Mouse (Mus musculus) hematopoietic stem cell, adult 5-6 weeks (primary cell): ENCODE measurements around the gene Dvl1. TPM values are rescaled to one million over a fixed set of nuclear protein-coding genes. Genes with fewer than 3 reads are reported as not detected.

Experiments
- ATAC-seq, 2 experiments: fragments of 125-278 bp in 1 of 2; replicated peaks in 1 of 2; 2 replicates each; pipeline ENCODE4 v1.8.0; 2016 to 2017; ENCODE audit warnings: inconsistent platforms in 2 of 2, mild to moderate bottlenecking in 2 of 2, moderate number of reproducible peaks in 2 of 2, low read depth in 1 of 2, moderate TSS enrichment in 1 of 2; ENCODE audit not compliant: low FRiP score in 2 of 2, poor library complexity in 2 of 2, severe bottlenecking in 2 of 2, insufficient read depth in 1 of 2, low TSS enrichment in 1 of 2
- total RNA-seq: library from RNA; stranded (forward); fragments of 172-1452, 232-1000 nt; gene quantifications from 2 replicates; pipeline ENCODE4 v1.2.3, GENCODE M21; 2017

Dvl1 gene
- total RNA-seq, 1 experiment from 2014 or later = 21.0 TPM

DNA sequence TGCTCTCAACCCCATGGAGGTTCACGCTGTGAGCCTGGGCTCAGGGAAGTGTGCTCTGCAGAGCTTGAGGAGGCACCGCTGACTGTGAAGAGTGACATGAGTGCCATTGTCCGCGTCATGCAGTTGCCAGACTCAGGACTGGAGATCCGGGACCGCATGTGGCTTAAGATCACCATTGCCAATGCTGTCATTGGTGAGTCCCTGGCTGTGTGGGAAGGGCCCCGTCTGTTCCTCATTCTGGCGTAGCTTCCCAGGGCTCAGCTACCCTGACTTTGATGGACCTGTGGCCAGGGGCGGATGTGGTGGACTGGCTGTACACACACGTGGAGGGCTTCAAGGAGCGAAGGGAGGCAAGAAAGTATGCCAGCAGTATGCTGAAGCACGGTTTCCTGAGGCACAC lies 8.9 kb downstream of the Dvl1 start:
- 0 out of 4 replicates have a peak, but pooled peaks of 1 of the 2 experiments have one; percentile 11 for ATAC-seq

DNA sequence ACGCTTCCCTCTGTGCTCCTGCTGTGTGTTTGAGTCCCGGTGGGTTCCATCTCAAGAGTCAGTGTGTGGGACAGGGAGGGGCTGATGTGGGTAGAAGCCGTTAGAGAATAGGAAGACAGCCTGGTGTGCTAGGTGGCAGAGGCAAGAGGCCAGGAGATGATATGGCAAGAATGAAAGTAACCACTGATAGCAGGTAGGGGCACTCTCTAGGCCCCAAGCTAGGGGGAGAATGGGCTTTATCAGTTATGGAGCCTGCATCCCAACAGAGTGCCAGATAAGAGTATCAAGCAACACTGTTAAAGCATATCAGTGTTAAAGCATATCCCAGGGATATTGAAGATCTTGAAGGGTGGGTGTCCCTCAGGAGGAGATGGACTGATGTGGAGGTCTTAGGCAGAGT lies 9.7 kb downstream of the Dvl1 start:
- ATAC-seq = no peak

DNA sequence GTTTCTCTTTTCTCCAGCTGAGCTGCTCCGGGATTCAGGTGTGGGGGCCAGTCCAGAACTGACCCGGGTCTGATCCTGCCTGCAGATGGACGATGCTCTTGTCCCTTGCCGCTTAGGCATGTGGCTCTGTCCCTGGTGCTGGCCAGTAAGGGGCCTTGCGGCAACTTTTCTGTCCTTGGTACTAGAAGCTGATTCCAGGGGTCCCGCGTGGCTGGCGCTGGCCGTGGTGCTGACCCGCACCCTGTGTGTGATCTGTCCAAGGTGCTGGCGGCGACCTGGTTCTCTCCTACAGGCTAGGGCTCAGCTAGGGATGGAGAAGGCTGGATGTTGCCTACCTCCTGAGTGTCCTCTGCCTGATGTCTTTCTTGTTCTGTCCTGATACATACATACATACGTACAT lies 12.1 kb downstream of the Dvl1 start:
- ATAC-seq = peak; percentile 31 to 37; a peak in 1 of 4 replicates

- ATAC-seq = peak; percentile 38 to 45; a peak in 1 of 4 replicates
Measured at GRCm38 (mm10) chr4:155861787-155862186, 14.6 kb downstream of the Dvl1 start.

- no peak for ATAC-seq
Measured at GRCm38 (mm10) chr4:155863001-155863400, 15.8 kb downstream of the Dvl1 start, which contains the start of gene Tas1r3. Gene Tas1r3 (minus strand): TSS chr4:155863362.

DNA sequence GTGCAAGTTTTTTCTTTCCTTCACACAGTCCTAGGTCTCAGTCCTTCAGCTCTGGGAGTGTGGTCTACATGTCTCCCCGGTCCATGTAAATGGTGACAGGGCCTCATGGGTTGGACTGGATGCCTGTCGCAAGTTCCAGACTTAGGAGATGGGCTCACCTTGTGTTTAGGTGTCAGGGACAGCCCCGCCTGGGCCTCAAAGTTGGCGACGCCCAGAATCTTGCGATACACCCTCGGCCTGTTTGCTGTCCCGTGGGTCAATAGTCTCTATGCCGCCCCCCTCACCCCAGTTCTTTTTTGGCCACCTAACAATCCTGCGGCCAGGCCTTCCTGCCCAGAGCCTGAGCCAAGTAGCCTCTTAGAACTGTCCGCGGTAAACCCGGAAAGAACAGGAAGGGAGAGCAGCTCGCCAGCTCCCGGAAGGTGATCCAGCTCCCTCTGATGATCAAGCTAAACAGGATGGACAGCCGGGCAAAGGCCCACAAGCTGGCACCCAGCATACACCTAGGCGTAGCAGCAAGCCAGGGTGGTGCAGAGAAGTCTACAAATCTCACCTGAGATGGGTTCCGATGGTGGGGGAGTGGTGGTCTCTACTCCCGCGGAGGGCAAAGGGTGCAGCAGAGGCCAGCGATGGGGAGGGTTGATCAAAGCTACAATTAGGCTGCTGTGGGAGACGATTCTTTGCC lies 21.6 kb downstream of the Dvl1 start:
- ATAC-seq = peak; percentile 17 to 19; a peak in 2 of 4 replicates

GRCm38 (mm10) chr4:155869317-155870033 lies 22.3 kb downstream of the Dvl1 start, which contains the start of the genes Cptp and Ints11:
Gene Cptp (minus strand): TSS chr4:155869440.
Gene Ints11 (plus strand): TSS chr4:155869546.
- peak; percentile 96 to 99 for ATAC-seq

DNA sequence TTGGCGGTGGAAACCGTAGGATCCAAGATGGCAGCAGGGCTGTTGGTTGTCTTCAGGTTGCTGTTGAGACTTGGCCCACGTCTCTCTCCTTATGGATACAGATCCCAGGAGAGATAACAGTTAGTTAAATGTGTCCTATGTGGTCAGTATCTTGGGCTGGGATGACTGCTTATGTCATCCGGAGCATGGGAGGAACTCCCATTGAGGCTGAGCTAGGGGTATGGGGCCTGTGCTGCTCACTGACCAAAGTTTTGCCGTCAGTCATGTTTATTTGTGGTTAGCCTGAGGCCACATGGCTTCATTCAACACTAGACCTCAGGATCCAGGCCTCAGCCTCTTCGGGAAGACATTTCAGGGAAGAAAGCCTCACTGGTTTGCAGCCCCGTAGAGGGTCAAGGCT lies 24.2 kb downstream of the Dvl1 start:
- ATAC-seq = no peak

DNA sequence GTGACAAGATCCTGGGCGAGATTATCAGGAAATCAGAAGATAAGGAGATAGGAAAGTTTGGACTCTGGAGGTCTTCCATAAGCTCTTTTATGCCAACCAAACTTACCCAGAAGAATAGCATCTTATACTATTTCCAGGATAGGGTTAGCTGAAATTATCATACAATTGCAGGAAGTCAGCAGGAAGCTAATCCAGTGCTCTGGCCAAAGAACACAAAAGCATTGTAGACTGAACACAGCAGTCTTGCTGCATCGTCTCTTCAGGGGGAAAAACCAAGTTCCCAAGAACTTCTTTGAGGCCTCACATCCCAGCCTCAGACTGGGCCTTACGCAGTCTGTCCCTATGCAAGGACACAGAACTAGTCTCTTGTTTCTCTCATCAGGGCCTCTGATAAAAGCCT lies 36.4 kb downstream of the Dvl1 start:
- ATAC-seq = no peak

DNA sequence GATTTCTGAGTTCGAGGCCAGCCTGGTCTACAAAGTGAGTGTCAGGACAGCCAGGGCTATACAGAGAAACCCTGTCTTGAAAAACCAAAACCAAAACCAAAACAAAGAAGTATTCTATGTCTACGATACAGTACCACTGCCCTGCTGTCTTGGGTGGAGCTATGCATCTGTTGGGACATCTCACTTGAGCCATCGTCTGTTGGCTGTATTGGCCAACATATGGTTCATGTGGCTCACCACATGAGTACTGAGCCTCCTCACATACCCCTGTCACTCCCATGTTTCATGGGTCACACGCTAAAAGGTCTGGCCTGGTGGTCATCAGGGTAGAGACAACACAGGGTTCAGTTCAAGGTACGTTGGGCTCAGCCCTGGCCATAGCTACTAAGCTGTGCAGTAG lies 39.1 kb downstream of the Dvl1 start:
- ATAC-seq = peak in 1 of 2 experiments; percentile 39; a peak in 1 of 4 replicates

- ATAC-seq = no peak
Measured at GRCm38 (mm10) chr4:155887674-155888073, 40.5 kb downstream of the Dvl1 start.

DNA sequence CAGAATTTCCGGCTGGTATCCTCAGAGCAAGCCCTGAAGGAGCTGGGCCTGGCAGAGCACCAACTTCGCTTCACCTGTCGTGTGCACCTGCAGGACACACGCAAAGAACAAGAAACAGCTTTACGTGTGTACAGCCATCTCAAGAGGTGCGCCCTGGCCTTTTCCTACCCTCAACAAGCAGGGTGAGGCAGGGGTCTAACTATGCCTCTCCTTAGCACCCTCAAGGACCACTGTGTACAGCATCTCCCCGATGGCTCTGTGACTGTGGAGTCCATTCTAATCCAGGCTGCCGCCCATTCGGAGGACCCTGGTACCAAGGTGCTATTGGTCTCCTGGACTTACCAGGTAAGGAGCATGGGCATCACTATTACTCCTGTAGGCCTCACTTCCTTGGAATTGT lies 41.0 kb downstream of the Dvl1 start:
- no peak for ATAC-seq

- no peak for ATAC-seq
Measured at GRCm38 (mm10) chr4:155889316-155889715, 42.1 kb downstream of the Dvl1 start.

- 0 out of 4 replicates have a peak, but pooled peaks of 1 of the 2 experiments have one; percentile 5 for ATAC-seq
Measured at GRCm38 (mm10) chr4:155891011-155891471, 43.8 kb downstream of the Dvl1 start.

GRCm38 (mm10) chr4:155891551-155892001 lies 44.4 kb downstream of the Dvl1 start, which contains the start of the genes Pusl1 and Acap3:
Gene Pusl1 (minus strand): TSS chr4:155891781.
Gene Acap3 (plus strand): TSS chr4:155891822.
- ATAC-seq = peak; percentile 53 to 71

- peak in 1 of 2 experiments; percentile 70; a peak in 3 of 4 replicates for ATAC-seq
Measured at GRCm38 (mm10) chr4:155892017-155892416, 44.8 kb downstream of the Dvl1 start.

DNA sequence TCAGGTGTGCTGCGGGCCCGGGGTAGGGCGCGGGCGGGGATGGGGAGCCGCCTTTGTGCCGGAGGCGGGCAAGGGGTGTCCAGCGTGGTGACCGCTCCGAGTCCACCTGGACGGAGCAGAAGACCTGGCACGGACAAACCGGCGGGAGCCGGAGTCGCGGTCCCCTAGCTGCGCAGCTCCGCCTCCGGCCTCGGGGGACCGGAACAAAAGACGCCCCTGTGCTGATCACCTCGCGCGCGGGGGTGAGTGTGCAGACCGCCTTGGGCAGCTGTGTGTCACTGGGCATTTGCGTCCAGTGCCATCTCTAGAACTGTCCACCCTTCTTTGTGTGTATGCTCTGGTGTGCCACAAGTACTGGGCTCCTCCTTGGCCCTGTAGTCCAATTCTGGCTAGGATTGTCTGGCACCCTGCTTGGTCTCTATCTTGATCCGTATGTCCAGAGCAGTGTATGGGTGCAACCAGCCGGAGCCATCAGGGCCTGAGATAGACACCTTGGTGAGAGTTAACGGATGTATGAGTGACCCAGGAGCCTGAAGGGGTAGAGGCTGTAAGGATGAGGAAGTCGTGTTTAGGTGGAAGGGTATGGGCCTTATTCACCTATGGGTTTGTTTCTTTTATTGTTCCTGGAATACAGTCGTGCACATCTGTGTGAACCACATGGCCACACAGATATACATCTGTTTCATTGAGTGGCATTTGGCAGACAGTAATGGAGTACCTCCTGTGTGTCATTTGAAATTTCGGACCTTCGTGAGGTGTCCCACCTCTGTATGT lies 45.4 kb downstream of the Dvl1 start:
- peak in 1 of 2 experiments; percentile 8; a peak in 1 of 4 replicates for ATAC-seq
